Mouse (Mus musculus) heart, embryonic 10.5 days (tissue): Measurements from ENCODE around the gene Camta2. TPM values are rescaled to one million over a fixed set of nuclear protein-coding genes. Genes with fewer than 3 reads are reported as not detected.
A peak's percentile ranks its signal among the peaks of the same experiment; 100 is the strongest.

Source experiments
- DNase-seq: peaks from one replicate; pipeline ENCODE4 v3.0.0-alpha.2; 2017; ENCODE audit warnings: low spot score
- H3K27ac ChIP-seq: fragments of 300-500 bp; sonication (generic); 2 replicates; pipeline ENCODE4 v1.5.1; 2016; ENCODE audit warnings: mild to moderate bottlenecking
- H3K27me3 ChIP-seq: fragments of 300-500 bp; sonication (generic); 2 replicates; pipeline ENCODE4 v1.6.1; 2016; ENCODE audit warnings: mild to moderate bottlenecking; ENCODE audit not compliant: poor library complexity, insufficient read depth, severe bottlenecking
- H3K36me3 ChIP-seq: fragments of 300-500 bp; sonication (generic); 2 replicates; pipeline ENCODE4 v1.6.1; 2016; ENCODE audit warnings: mild to moderate bottlenecking, moderate library complexity
- H3K4me1 ChIP-seq: fragments of 300-500 bp; sonication (generic); 2 replicates; pipeline ENCODE4 v1.6.1; 2016; ENCODE audit warnings: mild to moderate bottlenecking
- H3K4me3 ChIP-seq: fragments of 300-500 bp; sonication (generic); 2 replicates; pipeline ENCODE4 v1.5.1; 2016; ENCODE audit warnings: mild to moderate bottlenecking, moderate library complexity
- H3K9me3 ChIP-seq: fragments of 300-500 bp; sonication (generic); 2 replicates; pipeline ENCODE4 v1.6.1; 2016; ENCODE audit warnings: mild to moderate bottlenecking, moderate library complexity
- WGBS: fragments of 180-500 bp; shearing (Covaris S2); methylation state at CpG from one replicate; pipeline ENCODE4 v1.1.7; 2016; 5-methylcytosine and 5-hydroxymethylcytosine counted together
- polyA plus RNA-seq: library from polyadenylated mRNA; unstranded; fragments of >200 nt; fragmentation: Nextera tagmentation; extraction: Ambion mirVana; gene quantifications from 2 replicates; pipeline ENCODE4 v1.2.1, GENCODE M21; 2016

The Camta2 gene
- polyA plus RNA-seq, 1 experiment from 2014 or later, result 12.0 TPM

DNA sequence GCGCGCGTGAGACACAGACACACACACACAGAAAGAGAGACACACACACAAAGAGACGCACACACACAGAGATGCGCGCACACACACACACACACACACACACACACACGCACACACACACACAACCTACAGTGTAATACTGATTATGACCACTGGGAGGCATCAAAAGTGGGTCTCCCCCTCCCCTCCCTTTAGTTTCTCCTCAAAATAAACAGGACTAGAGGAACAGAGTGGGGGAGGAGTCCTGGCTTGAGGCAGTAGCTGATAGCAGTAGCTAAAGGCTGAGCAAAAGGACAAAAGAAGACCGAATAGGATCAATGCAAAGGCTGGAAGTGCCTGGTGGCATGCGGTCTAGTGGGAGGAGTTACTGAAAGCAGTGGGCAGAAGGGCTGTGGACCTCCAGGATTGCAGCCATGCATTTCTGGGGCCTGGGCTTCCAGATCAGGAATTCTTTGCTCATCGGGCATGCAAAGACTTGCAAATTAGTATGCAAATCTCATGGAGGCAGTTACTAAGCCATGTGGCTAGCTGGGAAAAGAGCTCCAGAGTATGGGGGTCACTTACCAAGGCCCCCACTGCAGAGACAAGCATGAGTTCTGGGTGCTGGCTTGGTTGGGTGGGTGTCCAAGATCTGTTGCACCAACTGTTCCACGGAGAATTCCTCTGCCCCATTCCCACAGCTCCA, 5.9 kb downstream of the Camta2 start:
- WGBS, result 14% methylated on average over 8 of the region's 11 CpGs
- H3K27me3 ChIP-seq, result 0 out of 2 replicates have a peak, but pooled peaks cover 3% of the 10 kb centered on the region
- H3K27ac ChIP-seq, result peak overlapping the region; percentile 69
- 0 out of 2 replicates have a peak overlapping the region, but pooled peaks have one; percentile 3 for H3K4me3 ChIP-seq
- no peaks in the 10 kb centered on the region for H3K9me3 ChIP-seq
- peaks cover 71% of the 10 kb centered on the region for H3K36me3 ChIP-seq
- H3K4me1 ChIP-seq, result peaks cover 29% of the 10 kb centered on the region
- no peak for DNase-seq

DNA sequence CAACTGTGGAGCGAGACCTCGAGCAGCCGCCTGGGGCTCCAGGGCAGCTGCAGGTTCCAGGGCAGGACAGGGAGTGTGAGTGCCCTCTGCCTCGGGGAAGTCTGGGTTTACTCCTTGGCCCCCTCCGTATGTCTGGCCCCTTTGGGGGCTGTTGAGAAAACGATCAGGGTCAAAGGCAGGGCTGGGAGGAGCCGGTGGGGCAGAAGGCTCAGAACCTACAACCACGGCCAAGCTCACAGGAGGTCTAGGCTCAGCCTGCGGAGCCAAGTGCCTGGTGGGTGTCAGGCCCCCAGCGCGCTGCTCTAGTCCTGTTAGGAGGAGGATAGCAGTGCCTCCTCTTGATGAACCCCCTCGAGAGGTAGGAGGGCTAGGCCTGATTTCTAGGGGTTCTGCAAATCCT, 6.7 kb downstream of the Camta2 start:
- H3K27ac ChIP-seq, result peak overlapping the region; percentile 69; the same call in 1 of the 2 replicates
- peaks cover 76% of the 10 kb centered on the region for H3K36me3 ChIP-seq

DNA sequence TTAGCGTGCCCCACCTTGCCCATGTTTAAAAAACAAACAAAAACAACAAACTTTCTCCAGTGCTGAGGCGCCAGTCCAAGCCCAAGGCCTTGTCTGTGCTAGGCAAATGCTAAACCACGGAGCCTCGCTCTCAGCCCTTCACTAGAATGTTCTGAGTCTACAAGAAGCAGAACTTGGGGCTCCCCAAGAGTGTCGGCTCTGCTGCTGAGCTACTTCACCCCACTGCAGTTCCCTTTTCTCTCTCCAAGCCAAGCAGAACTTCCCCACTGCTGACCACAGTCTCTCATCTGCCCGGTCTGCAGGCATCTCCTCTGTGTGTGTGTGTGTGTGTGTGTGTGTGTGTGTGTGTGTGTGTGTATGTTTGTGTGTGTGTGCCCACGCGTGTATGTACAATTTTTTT, 8.0 kb downstream of the Camta2 start:
- no peak overlapping the region for H3K4me3 ChIP-seq
- 91% methylated on average over 8 of the region's 8 CpGs for WGBS
- H3K9me3 ChIP-seq, result no peaks in the 10 kb centered on the region
- no peak for DNase-seq
- no peak overlapping the region for H3K27ac ChIP-seq
- H3K36me3 ChIP-seq, result peaks cover 76% of the 10 kb centered on the region
- peaks cover 24% of the 10 kb centered on the region for H3K4me1 ChIP-seq
- 0 out of 2 replicates have a peak, but pooled peaks cover 3% of the 10 kb centered on the region for H3K27me3 ChIP-seq

More for the DNA sequence above, 6.7 kb downstream of the Camta2 start:
- no peaks in the 10 kb centered on the region for H3K9me3 ChIP-seq
- H3K4me1 ChIP-seq, result peaks cover 25% of the 10 kb centered on the region
- H3K27me3 ChIP-seq, result 0 out of 2 replicates have a peak, but pooled peaks cover 3% of the 10 kb centered on the region
- 55% methylated on average over 12 of the region's 12 CpGs for WGBS
- DNase-seq, result no peak
- H3K4me3 ChIP-seq, result no peak overlapping the region

DNA sequence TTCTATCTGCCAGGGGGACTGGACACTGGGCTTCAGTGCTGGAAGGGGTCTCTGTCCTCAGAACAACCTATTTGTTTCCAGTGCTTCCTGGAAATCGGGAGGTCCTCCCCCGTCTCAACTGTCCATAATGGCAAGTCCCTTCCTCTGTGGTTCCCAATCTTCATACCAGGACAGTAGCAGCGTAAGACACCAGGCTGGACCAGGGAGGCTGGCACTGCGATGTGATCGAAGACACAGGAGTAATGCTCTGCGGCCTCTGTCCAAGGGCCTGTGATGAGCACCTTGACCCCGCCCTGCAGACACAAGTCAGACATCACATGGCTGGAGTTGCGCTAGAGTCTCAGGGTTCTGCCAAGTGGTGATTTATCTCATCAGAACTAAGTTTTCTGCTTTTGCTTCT, 8.5 kb downstream of the Camta2 start:
- no peak for DNase-seq
- peaks cover 25% of the 10 kb centered on the region for H3K4me1 ChIP-seq
- WGBS, result 92% methylated on average over 8 of the region's 8 CpGs
- no peak overlapping the region for H3K27ac ChIP-seq
- H3K4me3 ChIP-seq, result no peak overlapping the region
- no peaks in the 10 kb centered on the region for H3K9me3 ChIP-seq
- H3K36me3 ChIP-seq, result peaks cover 75% of the 10 kb centered on the region
- H3K27me3 ChIP-seq, result 0 out of 2 replicates have a peak, but pooled peaks cover 3% of the 10 kb centered on the region

DNA sequence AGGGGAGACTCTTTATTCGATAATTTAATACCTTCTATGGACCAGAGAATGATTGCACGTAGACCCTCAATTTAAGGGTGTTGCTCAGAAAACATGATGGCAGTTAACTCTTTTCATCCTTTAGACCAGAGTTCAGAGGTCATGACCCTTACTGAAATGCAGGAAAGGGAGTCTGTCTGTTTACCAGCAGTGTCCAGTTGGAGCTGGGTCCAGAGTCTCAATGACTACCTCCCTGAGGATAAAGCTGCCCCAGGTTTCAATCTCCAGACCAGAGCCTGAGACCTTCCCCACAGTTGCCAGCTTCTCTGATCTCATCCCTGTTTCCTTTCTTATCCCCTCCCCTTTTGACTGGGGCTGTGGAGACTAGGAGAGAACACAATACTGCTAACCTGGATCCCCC, 9.3 kb downstream of the Camta2 start:
- Histone ChIP-seq H3K4me1 (peaks cover 27% of the 10 kb centered on the region), H3K27me3 (0 out of 2 replicates have a peak, but pooled peaks cover 3% of the 10 kb centered on the region), H3K4me3 (no peak overlapping the region), H3K27ac (no peak overlapping the region), H3K9me3 (no peaks in the 10 kb centered on the region), H3K36me3 (peaks cover 75% of the 10 kb centered on the region)
- 81% methylated on average over 2 of the region's 2 CpGs for WGBS
- no peak for DNase-seq

DNA sequence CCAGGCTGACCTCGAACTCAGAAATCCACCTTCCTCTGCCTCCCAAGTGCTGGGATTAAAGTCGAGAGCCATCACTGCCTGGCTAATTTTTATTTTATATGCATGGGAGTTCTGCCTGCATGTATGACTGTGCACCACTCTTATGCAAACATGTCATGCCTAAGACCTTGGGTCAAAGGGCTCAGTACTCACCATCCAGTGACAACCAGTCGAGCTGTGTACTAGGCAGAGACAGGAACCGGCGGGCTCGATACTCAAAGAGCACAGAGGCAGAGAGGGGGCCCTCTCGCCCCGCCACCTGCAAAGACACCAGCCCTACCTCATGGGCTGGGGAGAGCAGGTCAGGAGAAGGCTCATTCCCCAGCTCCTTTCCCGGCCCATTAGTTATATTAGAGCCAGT, 9.8 kb downstream of the Camta2 start:
- Histone ChIP-seq H3K4me3 (no peak overlapping the region), H3K27me3 (0 out of 2 replicates have a peak, but pooled peaks cover 3% of the 10 kb centered on the region), H3K4me1 (peaks cover 27% of the 10 kb centered on the region), H3K27ac (no peak overlapping the region), H3K9me3 (no peaks in the 10 kb centered on the region), H3K36me3 (peaks cover 71% of the 10 kb centered on the region)
- DNase-seq, result no peak
- WGBS, result 83% methylated on average over 9 of the region's 9 CpGs

DNA sequence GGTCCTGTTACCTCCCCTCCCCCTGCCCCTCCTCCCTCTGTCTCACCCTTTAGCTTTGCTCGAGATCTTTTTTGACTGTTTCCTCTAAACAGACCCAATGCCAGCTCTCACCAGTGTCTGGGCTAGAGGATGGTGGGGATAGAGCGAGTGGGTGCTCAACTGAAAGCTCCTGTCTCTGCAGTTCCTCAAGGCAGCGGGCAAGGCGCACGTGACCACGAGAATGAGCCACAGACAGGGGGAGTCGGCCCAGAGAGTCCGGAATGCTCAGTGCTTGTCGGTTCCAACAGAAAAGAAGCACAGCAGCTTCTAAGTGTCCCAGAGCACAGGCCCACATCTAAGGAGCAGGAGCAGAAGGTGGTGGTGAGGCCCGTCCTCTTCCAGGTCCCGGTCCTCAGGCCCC, 13.4 kb downstream of the Camta2 start:
- no peak overlapping the region for H3K4me3 ChIP-seq
- peaks cover 54% of the 10 kb centered on the region for H3K36me3 ChIP-seq
- H3K9me3 ChIP-seq, result no peaks in the 10 kb centered on the region
- H3K27ac ChIP-seq, result no peak overlapping the region
- WGBS, result 60% methylated on average over 11 of the region's 11 CpGs
- H3K27me3 ChIP-seq, result no peaks in the 10 kb centered on the region
- peaks cover 33% of the 10 kb centered on the region for H3K4me1 ChIP-seq
- DNase-seq, result no peak

DNA sequence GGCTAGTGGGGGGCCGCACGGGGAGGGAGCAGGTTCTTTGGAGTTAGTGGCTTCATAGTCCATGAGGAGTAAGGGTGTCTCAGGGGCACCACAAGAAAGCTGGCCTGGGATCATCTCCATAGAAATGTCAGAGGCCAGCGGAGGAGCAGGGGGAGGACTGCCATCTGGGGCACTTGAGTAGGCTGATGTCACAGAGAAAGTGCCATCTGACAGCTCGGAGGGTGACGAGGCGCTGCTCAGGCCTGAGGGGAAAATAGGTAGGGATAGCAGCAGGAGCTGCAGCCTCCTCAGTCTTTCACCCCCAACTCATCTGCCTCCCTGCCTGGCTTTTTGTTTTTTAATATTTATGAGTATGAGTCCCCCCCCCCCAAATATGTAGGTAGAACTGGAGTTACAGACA, 13.9 kb downstream of the Camta2 start:
- Histone ChIP-seq H3K36me3 (peaks cover 50% of the 10 kb centered on the region), H3K27me3 (no peaks in the 10 kb centered on the region), H3K4me1 (peaks cover 33% of the 10 kb centered on the region), H3K9me3 (no peaks in the 10 kb centered on the region), H3K27ac (no peak overlapping the region), H3K4me3 (no peak overlapping the region)
- 84% methylated on average over 6 of the region's 6 CpGs for WGBS
- no peak for DNase-seq

DNA sequence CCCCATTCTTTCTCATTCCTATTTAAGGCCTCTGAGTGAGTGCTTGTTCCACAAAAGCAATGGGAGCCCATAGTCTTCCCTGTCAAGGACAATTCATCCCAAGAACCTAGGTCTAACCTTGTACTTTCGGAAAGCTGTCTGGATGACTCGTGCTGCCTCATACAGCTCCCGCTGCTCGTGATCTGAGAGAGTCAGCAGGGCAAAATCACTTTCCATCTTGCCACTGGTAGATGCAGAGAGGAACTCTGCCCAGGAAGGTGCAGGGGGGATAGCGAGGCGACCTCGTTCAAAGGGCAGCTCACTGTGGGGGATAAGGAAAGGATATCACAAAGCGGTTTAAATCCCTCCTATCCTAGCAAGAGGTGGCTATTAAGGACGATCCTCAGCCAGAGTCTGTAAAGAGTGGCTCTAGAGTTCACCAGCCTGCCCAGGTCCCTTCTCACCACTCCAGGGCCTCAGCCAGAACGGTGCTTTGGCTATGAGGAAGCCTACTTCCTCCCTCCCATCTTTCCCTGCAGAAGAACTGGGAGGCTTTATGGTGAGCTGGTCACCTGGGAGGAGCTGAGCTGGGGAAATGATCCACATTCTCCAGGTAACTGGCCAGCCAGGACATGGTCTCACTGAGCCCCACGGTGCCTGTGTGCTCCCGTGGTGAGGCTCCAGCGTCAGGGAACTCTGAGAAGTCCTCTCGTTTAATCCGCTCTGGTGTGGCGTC, 16.4 kb downstream of the Camta2 start:
- WGBS, result 81% methylated on average over 16 of the region's 16 CpGs
- H3K4me1 ChIP-seq, result peaks cover 41% of the 10 kb centered on the region
- H3K27ac ChIP-seq, result peak overlapping the region; percentile 96; the same call in 1 of the 2 replicates
- no peaks in the 10 kb centered on the region for H3K9me3 ChIP-seq
- DNase-seq, result no peak
- H3K4me3 ChIP-seq, result 0 out of 2 replicates have a peak overlapping the region, but pooled peaks have one; percentile 77
- peaks cover 47% of the 10 kb centered on the region for H3K36me3 ChIP-seq
- no peaks in the 10 kb centered on the region for H3K27me3 ChIP-seq

DNA sequence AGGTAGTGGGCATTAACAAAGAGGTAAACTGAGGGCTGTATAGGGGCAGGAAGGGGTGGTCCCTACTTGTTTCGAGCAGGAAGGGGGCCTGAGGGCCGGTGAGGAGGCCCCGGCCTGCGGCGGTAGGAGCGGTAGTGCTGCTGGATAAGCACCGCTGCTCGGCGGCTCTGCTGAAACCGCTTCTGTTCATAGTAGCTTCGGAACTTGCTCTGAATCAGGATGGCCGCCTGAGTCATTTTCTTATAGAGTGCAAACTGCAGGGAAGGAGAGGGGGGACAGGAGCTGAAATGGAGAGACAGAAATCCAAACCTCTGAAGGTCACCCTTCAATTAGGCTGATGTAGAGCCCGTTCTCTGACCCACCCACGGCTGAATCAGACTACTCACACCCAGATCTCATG, 17.4 kb downstream of the Camta2 start:
- no peak for DNase-seq
- WGBS, result 51% methylated on average over 14 of the region's 14 CpGs

DNA sequence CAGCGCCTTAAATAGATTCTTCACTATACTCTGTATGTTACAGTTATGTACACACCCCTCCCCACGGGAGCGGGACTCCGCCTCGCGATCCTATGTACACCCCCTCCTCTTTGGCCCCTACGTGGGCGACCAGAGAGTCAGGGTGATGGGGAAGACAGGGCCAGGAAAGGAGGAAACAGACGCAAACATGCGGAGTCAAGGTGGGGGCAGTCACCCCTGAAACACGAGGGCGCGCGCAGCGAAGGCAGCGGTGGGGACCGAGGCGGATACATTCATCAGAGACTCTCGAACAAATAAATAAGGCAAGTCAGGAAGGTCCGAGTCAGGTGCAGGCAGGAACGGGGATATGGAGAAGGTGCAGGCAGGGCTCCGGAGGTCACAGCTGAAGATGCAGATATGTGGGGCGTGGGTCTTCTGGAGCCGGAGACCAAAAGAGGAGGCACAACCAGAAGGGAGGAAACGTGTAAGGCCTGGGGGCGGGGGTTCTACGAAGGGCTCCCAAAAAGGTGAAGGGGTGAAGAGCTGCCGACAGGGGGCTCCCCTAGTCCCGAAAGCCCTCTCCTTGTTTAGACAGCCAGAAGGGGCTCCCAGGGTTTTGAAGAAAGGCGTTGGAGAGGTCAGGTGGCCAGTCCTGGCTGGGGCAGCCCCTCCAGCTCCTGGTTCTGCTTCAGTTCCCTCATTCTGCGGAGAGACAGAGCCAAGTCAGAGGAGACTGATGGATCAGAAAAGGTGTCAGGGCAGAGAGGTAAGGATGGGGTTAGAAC, 18.1 kb downstream of the Camta2 start:
- under 1% methylated on average over 31 of the region's 31 CpGs for WGBS

More for the DNA sequence above, 17.4 kb downstream of the Camta2 start:
- Histone ChIP-seq H3K4me3 (peak overlapping the region; percentile 77), H3K4me1 (peaks cover 41% of the 10 kb centered on the region), H3K36me3 (peaks cover 44% of the 10 kb centered on the region), H3K9me3 (no peaks in the 10 kb centered on the region), H3K27ac (peak overlapping the region; percentile 96), H3K27me3 (no peaks in the 10 kb centered on the region)

DNA sequence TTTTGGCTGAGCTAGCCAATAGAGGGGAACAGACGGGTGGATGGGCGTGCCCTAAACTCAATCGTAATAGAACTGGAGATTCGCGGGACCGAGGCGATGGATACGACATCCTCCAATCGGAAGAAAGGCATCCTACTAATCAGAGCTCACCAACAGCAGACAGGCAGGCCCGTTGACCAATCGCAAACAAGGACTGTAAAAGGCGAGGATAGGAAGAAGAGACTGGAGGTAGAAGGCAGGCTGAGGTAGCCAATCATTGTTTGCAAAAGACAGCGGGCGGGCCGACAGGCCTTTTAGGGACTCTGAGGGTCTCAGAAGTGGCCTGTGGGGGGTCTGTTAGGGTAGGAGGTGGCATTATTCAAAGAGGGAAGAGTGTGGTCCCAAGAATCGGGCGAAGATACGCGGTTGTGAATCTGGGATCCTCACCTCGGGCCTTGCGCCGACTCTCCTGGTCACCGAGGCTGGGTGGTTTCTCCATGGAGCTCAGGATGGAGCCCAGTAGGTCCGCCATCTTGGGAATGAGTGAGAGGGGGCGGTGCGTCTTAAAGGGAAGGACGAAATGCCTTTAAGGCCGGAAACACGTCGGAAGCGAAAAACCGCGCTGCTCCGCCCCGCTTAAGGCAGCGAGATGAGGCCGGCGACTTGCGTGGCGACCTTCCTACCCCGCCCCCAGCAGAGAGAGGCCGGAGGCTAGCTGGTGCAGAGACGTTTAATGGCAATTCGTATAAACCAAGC, 19.0 kb downstream of the Camta2 start, which contains the start of gene Spag7:
Gene Spag7 (minus strand): TSS at position 646 of the 735 bp plus-strand sequence.
- peaks cover 46% of the 10 kb centered on the region for H3K36me3 ChIP-seq
- peak; percentile 100 for DNase-seq

More for the DNA sequence above, 18.1 kb downstream of the Camta2 start:
- Histone ChIP-seq H3K27me3 (no peaks in the 10 kb centered on the region), H3K4me3 (peak overlapping the region; percentile 77), H3K36me3 (peaks cover 45% of the 10 kb centered on the region), H3K27ac (peak overlapping the region; percentile 96), H3K4me1 (peaks cover 41% of the 10 kb centered on the region), H3K9me3 (no peaks in the 10 kb centered on the region)
- DNase-seq, result peak; percentile 94

More for the DNA sequence above, 19.0 kb downstream of the Camta2 start, which contains the start of gene Spag7:
- Histone ChIP-seq H3K27ac (peak within 1 kb of the TSS; percentile 96), H3K4me1 (peaks cover 42% of the 10 kb centered on the region), H3K9me3 (no peaks in the 10 kb centered on the region), H3K27me3 (no peaks in the 10 kb centered on the region), H3K4me3 (peak within 1 kb of the TSS; percentile 77)
- whole genome bisulfite sequencing, result under 1% methylated on average over 44 of the region's 44 CpGs
